Mouse (Mus musculus) inflammation-experienced regulatory T-cells, adult 6 months (primary cell): ENCODE data around the gene Tac2. TPM values are rescaled to one million over a fixed set of nuclear protein-coding genes. Genes with fewer than 3 reads are reported as not detected.
"Not testable (repeated sequence)": the region's sequence is repeated elsewhere in the genome, so short reads cannot be mapped to it uniquely, and the experiment has no call there.

Source experiments
- ATAC-seq: one replicate; pipeline ENCODE4 v1.8.0; 2017
- polyA plus RNA-seq, 3 experiments: library from polyadenylated mRNA; unstranded; fragments of 100-300 nt; shearing (Covaris generic); gene quantifications; one replicate each; pipeline ENCODE4 v1.2.1; 2017

The Tac2 gene
- polyA plus RNA-seq, 3 experiments from 2014 or later = not detected

GRCm38 (mm10) chr10:127759181-127760110 lies 35.2 kb downstream of the Tac2 start, which contains the start of the genes Rdh1 and Rdh16f1:
Gene Rdh1 (plus strand): TSS chr10:127759721.
Gene Rdh16f1 (plus strand): TSS chr10:127759787.
- ATAC-seq = peak; percentile 75

- not testable (repeated sequence) for ATAC-seq
These were observed 38.6 kb downstream of the Tac2 start for GRCm38 (mm10) chr10:127762926-127763325.

GRCm38 (mm10) chr10:127763914-127764680 lies 39.8 kb downstream of the Tac2 start:
- no peak for ATAC-seq

- no peak for ATAC-seq
These were observed 42.3 kb downstream of the Tac2 start for GRCm38 (mm10) chr10:127766564-127766963.

- no peak for ATAC-seq
These were observed 51.7 kb downstream of the Tac2 start, which contains the start of gene Rdh9 for GRCm38 (mm10) chr10:127776011-127776410. Gene Rdh9 (plus strand): TSS chr10:127776386.

Other genes with a start within 250 kb of the Tac2 start
- under 1 TPM in 1 of 3 experiments, not detected in 2; 0.35 TPM for gene Stac3, start 222.8 kb upstream of the Tac2 start, polyA plus RNA-seq
- not detected for gene Ndufa4l2, start 209.5 kb upstream of the Tac2 start, polyA plus RNA-seq
- gene Shmt2, start 202.0 kb upstream of the Tac2 start, polyA plus RNA-seq = 10 to 100 TPM; 38.2 to 43.2 (median 42.9) TPM
- not detected for gene Nxph4, start 189.9 kb upstream of the Tac2 start, polyA plus RNA-seq
- 1 to 10 TPM in 1 of 3 experiments, under 1 TPM in 1, not detected in 1; 0.04 to 1.4 TPM for gene Lrp1, start 103.3 kb upstream of the Tac2 start, polyA plus RNA-seq
- 100 to 1,000 TPM; 148 to 195 (median 176) TPM for gene Stat6, start 81.5 kb upstream of the Tac2 start, polyA plus RNA-seq
- gene Nemp1, start 57.6 kb upstream of the Tac2 start, polyA plus RNA-seq = 1 to 10 TPM; 3.7 to 5.9 (median 5.7) TPM
- 1 to 10 TPM; 7.5 to 9.5 (median 7.8) TPM for gene Nab2, start 55.9 kb upstream of the Tac2 start, polyA plus RNA-seq
- not detected for gene Myo1a, start 19.3 kb upstream of the Tac2 start, polyA plus RNA-seq
- under 1 TPM; 0.31 to 0.95 (median 0.64) TPM for gene Zbtb39, start 15.1 kb downstream of the Tac2 start, polyA plus RNA-seq
- gene Gpr182, start 27.3 kb downstream of the Tac2 start, polyA plus RNA-seq = under 1 TPM; 0.14 to 0.44 (median 0.37) TPM
- gene Rdh1, start 35.2 kb downstream of the Tac2 start, polyA plus RNA-seq = under 1 TPM in 2 of 3 experiments, not detected in 1; 0.28 TPM
- gene Rdh16f1, start 35.3 kb downstream of the Tac2 start, polyA plus RNA-seq = 1 to 10 TPM in 1 of 3 experiments, under 1 TPM in 1, not detected in 1; 0.36 to 1.1 TPM
- 1 to 10 TPM in 1 of 3 experiments, not detected in 2; 1.3 TPM for gene Rdh9, start 51.9 kb downstream of the Tac2 start, polyA plus RNA-seq
- not detected for gene Rdh16, start 76.7 kb downstream of the Tac2 start, polyA plus RNA-seq
- not detected for gene Rdh19, start 125.5 kb downstream of the Tac2 start, polyA plus RNA-seq
- gene Rdh16f2, start 142.0 kb downstream of the Tac2 start, polyA plus RNA-seq = not detected
- not detected for gene Rdh7, start 164.3 kb downstream of the Tac2 start, polyA plus RNA-seq
- not detected for gene Sdr9c7, start 174.0 kb downstream of the Tac2 start, polyA plus RNA-seq